Comparison of ENCODE assay signal across 8 mouse cellular contexts in genomic region chr11:116110131-116110530, GRCm38 (mm10). TPM values are rescaled to one million over a fixed set of nuclear protein-coding genes. Genes with fewer than 3 reads are reported as not detected.
A peak's percentile ranks its signal among the peaks of the same experiment; 100 is the strongest.
DNase-seq lines count a peak whose midpoint lies in the region; ATAC-seq and TF ChIP-seq lines count a peak whose summit lies in the region.

No protein-coding gene starts in this region.

- 2% methylated on average over 35 of the region's 35 CpGs for WGBS in intestine, postnatal 0 days
- WGBS in liver, postnatal 0 days (ENCODE audit: insufficient replicate concordance), result 2% methylated on average over 30 of the region's 35 CpGs

- no peak for TF ChIP-seq EP300 in liver, postnatal 0 days (IDR thresholded peaks at IDR 0.05; ENCODE audit: low read depth)

- peak overlapping the region; percentile 37; the same call in 1 of the 2 replicates for H3K27ac ChIP-seq in intestine, postnatal 0 days (ENCODE audit: low read depth, low read length)
- H3K27ac ChIP-seq in liver, postnatal 0 days (ENCODE audit: low read depth), result peak overlapping the region; percentile 76

- no peaks in the 10 kb centered on the region for H3K9me3 ChIP-seq in intestine, postnatal 0 days (ENCODE audit: control insufficient read depth)
- H3K9me3 ChIP-seq in liver, postnatal 0 days (ENCODE audit: low read length), result no peaks in the 10 kb centered on the region

- no peaks in the 10 kb centered on the region for H3K36me3 ChIP-seq in intestine, postnatal 0 days (ENCODE audit: control insufficient read depth, insufficient read depth)
- H3K36me3 ChIP-seq in liver, postnatal 0 days (replicated peaks; ENCODE audit: insufficient read depth, low read length), result 0 out of 2 replicates have a peak, but pooled peaks cover 2% of the 10 kb centered on the region

- peak; percentile 76 for DNase-seq in 3T3-L1 (ENCODE audit: low read depth, low spot score)
- peak; percentile 84 to 90 for DNase-seq in adrenal gland, postnatal 36 days
- DNase-seq in heart, adult 11 months, result peak; percentile 99
- peak; percentile 66 for DNase-seq in liver, postnatal 0 days
- DNase-seq in ovary, postnatal 36 days (ENCODE audit: low spot score), result peak; percentile 87
- DNase-seq in right cerebral cortex, adult 2 months (ENCODE audit: low spot score in 2 of 2), result no peak

- H3K27me3 ChIP-seq in intestine, postnatal 0 days (replicated peaks; ENCODE audit: control insufficient read depth, insufficient read depth, low read length), result peaks cover 28% of the 10 kb centered on the region
- peaks cover 31% of the 10 kb centered on the region for H3K27me3 ChIP-seq in liver, postnatal 0 days (ENCODE audit: insufficient read depth, low read length)

- no peak for TF ChIP-seq CTCF in intestine, postnatal 0 days (IDR thresholded peaks at IDR 0.05; ENCODE audit: low read depth)
- no peak for TF ChIP-seq CTCF in liver, postnatal 0 days (IDR thresholded peaks at IDR 0.05; ENCODE audit: low read depth)

- peak overlapping the region; percentile 59 for H3K4me3 ChIP-seq in intestine, postnatal 0 days (ENCODE audit: low read depth, low read length)
- peak overlapping the region; percentile 60 for H3K4me3 ChIP-seq in liver, postnatal 0 days (ENCODE audit: low read depth, low read length)

- H3K4me2 ChIP-seq in intestine, postnatal 0 days (replicated peaks; ENCODE audit: low read depth), result peak overlapping the region; percentile 75
- H3K4me2 ChIP-seq in liver, postnatal 0 days (ENCODE audit: low read depth, low read length), result peak overlapping the region; percentile 80

- H3K9ac ChIP-seq in intestine, postnatal 0 days (ENCODE audit: low read depth, low read length), result peak overlapping the region; percentile 67
- peak overlapping the region; percentile 71 for H3K9ac ChIP-seq in liver, postnatal 0 days (replicated peaks)

- H3K4me1 ChIP-seq in intestine, postnatal 0 days (replicated peaks; ENCODE audit: control insufficient read depth, insufficient read depth, low read length), result peaks cover 13% of the 10 kb centered on the region; the same call in 1 of the 2 replicates
- peaks cover 29% of the 10 kb centered on the region for H3K4me1 ChIP-seq in liver, postnatal 0 days (ENCODE audit: insufficient read depth)

- ATAC-seq in intestine, postnatal 0 days, result peak; percentile 14; the same call in 1 of the 2 replicates
- peak; percentile 71 for ATAC-seq in liver, postnatal 0 days
- ATAC-seq in frontal cortex, adult (ENCODE audit: low TSS enrichment), result no peak

RNA-seq across cellular contexts. Expression of gene Trim47, which starts 16.9 kb away (rescaled TPM):
- total RNA-seq in adrenal gland, postnatal 36 days (2021), result 10 to 100 TPM; 14.7 to 23.0 TPM
- 15.7 and 16.1 TPM in 2 replicates for polyA plus RNA-seq in intestine, postnatal 0 days (2015; fragmentation: Nextera tagmentation; extraction: Ambion mirVana)
- polyA plus RNA-seq in liver, postnatal 0 days (2015; fragmentation: Nextera tagmentation; extraction: Ambion mirVana), result 5.7 and 7.4 TPM in 2 replicates

RNA-seq across cellular contexts. Expression of gene Trim65, which starts 20.8 kb away (rescaled TPM):
- total RNA-seq in adrenal gland, postnatal 36 days (2021), result 10 to 100 TPM in 1 of 2 experiments, 1 to 10 TPM in 1; 9.3 to 11.7 TPM
- 3.1 and 3.3 TPM in 2 replicates for polyA plus RNA-seq in intestine, postnatal 0 days (2015; fragmentation: Nextera tagmentation; extraction: Ambion mirVana)
- polyA plus RNA-seq in liver, postnatal 0 days (2015; fragmentation: Nextera tagmentation; extraction: Ambion mirVana), result 1.1 and 1.2 TPM in 2 replicates

RNA-seq across cellular contexts. Expression of gene Wbp2, which starts 23.3 kb away (rescaled TPM):
- total RNA-seq in adrenal gland, postnatal 36 days (2021), result 100 to 1,000 TPM; 157 to 178 TPM
- polyA plus RNA-seq in intestine, postnatal 0 days (2015; fragmentation: Nextera tagmentation; extraction: Ambion mirVana), result 179 and 201 TPM in 2 replicates
- 63.3 and 65.0 TPM in 2 replicates for polyA plus RNA-seq in liver, postnatal 0 days (2015; fragmentation: Nextera tagmentation; extraction: Ambion mirVana)

RNA-seq across cellular contexts. Expression of gene Mrpl38, which starts 28.5 kb away (rescaled TPM):
- total RNA-seq in adrenal gland, postnatal 36 days (2021), result 100 to 1,000 TPM in 1 of 2 experiments, 10 to 100 TPM in 1; 95.9 to 107 TPM
- 35.6 and 38.5 TPM in 2 replicates for polyA plus RNA-seq in intestine, postnatal 0 days (2015; fragmentation: Nextera tagmentation; extraction: Ambion mirVana)
- 43.9 and 44.0 TPM in 2 replicates for polyA plus RNA-seq in liver, postnatal 0 days (2015; fragmentation: Nextera tagmentation; extraction: Ambion mirVana)

RNA-seq across cellular contexts. Expression of gene Unc13d, which starts 32.4 kb away (rescaled TPM):
- total RNA-seq in adrenal gland, postnatal 36 days (2021), result under 1 TPM; 0.49 to 0.66 TPM
- polyA plus RNA-seq in intestine, postnatal 0 days (2015; fragmentation: Nextera tagmentation; extraction: Ambion mirVana), result 1.1 and 1.2 TPM in 2 replicates
- 6.1 and 6.9 TPM in 2 replicates for polyA plus RNA-seq in liver, postnatal 0 days (2015; fragmentation: Nextera tagmentation; extraction: Ambion mirVana)

Comparison
In these comparisons a context has a peak if more than half of its experiments do, and no peak if none do; other contexts are left out.
1. DNase-seq: peak in 3T3-L1 (single experiment), adrenal gland, postnatal 36 days (2 of 2), heart, adult 11 months (single experiment), liver, postnatal 0 days (single experiment) and ovary, postnatal 36 days (single experiment); none in right cerebral cortex, adult 2 months (0 of 2).